Mouse (Mus musculus): Measurements from ENCODE around the gene Macrod2.
"Not testable (repeated sequence)": the region's sequence is repeated elsewhere in the genome, so short reads cannot be mapped to it uniquely, and the experiment has no call there.

Macrod2 gene

GRCm38 (mm10) chr2:140704146-140704545 lies 309.0 kb downstream of the Macrod2 start:
- DNase-seq = no peak

- no peak for DNase-seq
These were observed 310.2 kb downstream of the Macrod2 start for GRCm38 (mm10) chr2:140705278-140705677.

GRCm38 (mm10) chr2:140707550-140707949 lies 312.4 kb downstream of the Macrod2 start:
- no peak for DNase-seq

GRCm38 (mm10) chr2:140715822-140716221 lies 320.7 kb downstream of the Macrod2 start:
- DNase-seq = no peak

GRCm38 (mm10) chr2:140717407-140717806 lies 322.3 kb downstream of the Macrod2 start:
- DNase-seq = no peak

- DNase-seq = no peak
These were observed 337.6 kb downstream of the Macrod2 start for GRCm38 (mm10) chr2:140732616-140733183.

GRCm38 (mm10) chr2:140740511-140740910 lies 345.4 kb downstream of the Macrod2 start:
- DNase-seq = no peak

- not testable (repeated sequence) for DNase-seq
These were observed 347.8 kb downstream of the Macrod2 start for GRCm38 (mm10) chr2:140742954-140743353.

GRCm38 (mm10) chr2:140758881-140759280 lies 363.8 kb downstream of the Macrod2 start:
- no peak for DNase-seq

- DNase-seq = no peak
These were observed 364.6 kb downstream of the Macrod2 start for GRCm38 (mm10) chr2:140759732-140760131.

- DNase-seq = no peak
These were observed 365.0 kb downstream of the Macrod2 start for GRCm38 (mm10) chr2:140760137-140760536.

- no peak for DNase-seq
These were observed 368.2 kb downstream of the Macrod2 start for GRCm38 (mm10) chr2:140763076-140763891.

GRCm38 (mm10) chr2:140769473-140769872 lies 374.4 kb downstream of the Macrod2 start:
- no peak for DNase-seq

GRCm38 (mm10) chr2:140772825-140773224 lies 377.7 kb downstream of the Macrod2 start:
- no peak for DNase-seq

- no peak for DNase-seq
These were observed 378.3 kb downstream of the Macrod2 start for GRCm38 (mm10) chr2:140773456-140773855.

GRCm38 (mm10) chr2:140774808-140775370 lies 379.8 kb downstream of the Macrod2 start:
- no peak for DNase-seq

GRCm38 (mm10) chr2:140775448-140776101 lies 380.5 kb downstream of the Macrod2 start:
- no peak for DNase-seq

GRCm38 (mm10) chr2:140778212-140778611 lies 383.1 kb downstream of the Macrod2 start:
- DNase-seq = no peak

- no peak for DNase-seq
These were observed 387.9 kb downstream of the Macrod2 start for GRCm38 (mm10) chr2:140783041-140783440.

- DNase-seq = no peak
These were observed 389.5 kb downstream of the Macrod2 start for GRCm38 (mm10) chr2:140784626-140785025.

GRCm38 (mm10) chr2:140790363-140790762 lies 395.3 kb downstream of the Macrod2 start:
- no peak for DNase-seq

- no peak for DNase-seq
These were observed 398.9 kb downstream of the Macrod2 start for GRCm38 (mm10) chr2:140793886-140794608.

GRCm38 (mm10) chr2:140811693-140812092 lies 416.6 kb downstream of the Macrod2 start:
- DNase-seq = no peak
